Mouse (Mus musculus): Measurements from ENCODE around the gene Col27a1.

DNA sequence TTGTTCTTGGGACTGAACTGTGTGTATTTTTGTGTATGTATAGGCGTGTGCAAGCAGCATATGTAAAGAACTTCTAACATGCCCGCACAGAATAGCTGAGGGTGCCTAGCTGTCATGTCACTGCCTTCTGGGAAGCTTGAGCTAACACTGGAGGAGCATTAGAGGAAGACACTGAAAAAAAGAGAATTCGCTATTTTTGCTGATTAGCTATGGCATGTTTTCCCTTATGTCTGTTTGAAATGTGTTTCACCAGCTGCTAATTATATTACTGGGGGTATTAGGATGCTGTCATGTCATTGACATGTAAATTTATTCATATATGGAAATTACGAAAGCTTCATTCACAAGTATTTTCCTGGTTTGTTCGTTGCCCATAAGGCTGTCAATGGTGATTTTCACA, 24.9 kb downstream of the Col27a1 start:
- TF ChIP-seq MYC (IDR thresholded peaks at IDR 0.05; ENCODE audit: low read depth, low read length): no peak
- no peak for TF ChIP-seq NRF1 (IDR thresholded peaks at IDR 0.05; ENCODE audit: insufficient read depth, low read depth, low read length, poor library complexity, severe bottlenecking)
- no peak for TF ChIP-seq USF1 (IDR thresholded peaks at IDR 0.05; ENCODE audit: low read depth, low read length)
- no peak for TF ChIP-seq GATA1 (IDR thresholded peaks at IDR 0.05; ENCODE audit: low read depth, low read length)
- no peak for TF ChIP-seq TAL1 (IDR thresholded peaks at IDR 0.05; ENCODE audit: low read length)
- TF ChIP-seq CTCF (IDR thresholded peaks at IDR 0.05 in 2 of 3, conservative IDR thresholded peaks at IDR 0.05 in 1 of 3; ENCODE audit: control insufficient read depth in 1 of 3, insufficient read depth in 1 of 3, low read depth in 2 of 3, low read length in 3 of 3, poor library complexity in 1 of 3, severe bottlenecking in 1 of 3): no peak
